14 mouse cellular contexts compared by ENCODE assay signal in genomic region chr16:33370836-33371235, GRCm38 (mm10). TPM values are rescaled to one million over a fixed set of nuclear protein-coding genes. Genes with fewer than 3 reads are reported as not detected.
A peak's percentile ranks its signal among the peaks of the same experiment; 100 is the strongest.
DNase-seq lines count a peak whose midpoint lies in the region; ATAC-seq and TF ChIP-seq lines count a peak whose summit lies in the region.
"Had no signal": no experiment of that assay in that cellular context is flagged by ENCODE, and none has a peak within 500 bp of the region (broad histone marks: within the 10 kb centered on the region; RNA-seq: fewer than 3 reads in every experiment).

No protein-coding gene starts in this region.

- no peak for TF ChIP-seq CTCF in liver, postnatal 0 days (IDR thresholded peaks at IDR 0.05; ENCODE audit: low read depth)
- no peak for TF ChIP-seq CTCF in cerebellum, adult 2 months (IDR thresholded peaks at IDR 0.05; ENCODE audit: borderline replicate concordance, insufficient read depth, low read depth, low read length)

- no peak for DNase-seq in liver, postnatal 0 days
- peak; percentile 78 for DNase-seq in ES-CJ7 (ENCODE audit: low read depth, low spot score)
- DNase-seq in thymus, postnatal 36 days: peak; percentile 24 to 35
- DNase-seq in cerebellum, adult 11 months: no peak
- DNase-seq in lung, postnatal 10 days: no peak
- no peak for DNase-seq in cerebellum, adult 2 months
- DNase-seq: cerebellum, postnatal 10 days had no signal

- 0 out of 2 replicates have a peak, but pooled peaks have one; percentile 21 for ATAC-seq in liver, embryonic 12.5 days
- no peak for ATAC-seq in liver, postnatal 0 days
- peak; percentile 93 for ATAC-seq in inflammation-experienced regulatory T-cells, adult 6 months
- ATAC-seq: forebrain, embryonic 15.5 days; midbrain, embryonic 13.5 days had no signal

- H3K4me1 ChIP-seq in liver, embryonic 12.5 days: no peaks in the 10 kb centered on the region
- no peaks in the 10 kb centered on the region for H3K4me1 ChIP-seq in liver, postnatal 0 days (ENCODE audit: insufficient read depth)
- no peaks in the 10 kb centered on the region for H3K4me1 ChIP-seq in cerebellum, adult 2 months (ENCODE audit: control insufficient read depth, insufficient read depth, low read length)
- H3K4me1 ChIP-seq: embryonic facial prominence, embryonic 12.5 days; forebrain, embryonic 15.5 days; midbrain, embryonic 13.5 days had no signal

- no peak overlapping the region for H3K9ac ChIP-seq in liver, embryonic 12.5 days
- H3K9ac ChIP-seq in liver, postnatal 0 days (replicated peaks): no peak overlapping the region
- H3K9ac ChIP-seq: embryonic facial prominence, embryonic 12.5 days; forebrain, embryonic 15.5 days; midbrain, embryonic 13.5 days had no signal

- TF ChIP-seq EP300 in liver, postnatal 0 days (IDR thresholded peaks at IDR 0.05; ENCODE audit: low read depth): no peak

- no peak overlapping the region for H3K4me2 ChIP-seq in liver, embryonic 12.5 days
- no peak overlapping the region for H3K4me2 ChIP-seq in liver, postnatal 0 days (ENCODE audit: low read depth, low read length)
- H3K4me2 ChIP-seq: embryonic facial prominence, embryonic 12.5 days; forebrain, embryonic 15.5 days; midbrain, embryonic 13.5 days had no signal

- 34% methylated on average over 6 of the region's 6 CpGs for WGBS in liver, embryonic 12.5 days (ENCODE audit: insufficient replicate concordance)
- 30% methylated on average over 6 of the region's 6 CpGs for WGBS in liver, postnatal 0 days (ENCODE audit: insufficient replicate concordance)
- WGBS in cerebellum, adult 2 months: 73% methylated on average over 6 of the region's 6 CpGs

- H3K36me3 ChIP-seq in liver, embryonic 12.5 days: no peaks in the 10 kb centered on the region
- no peaks in the 10 kb centered on the region for H3K36me3 ChIP-seq in liver, postnatal 0 days (replicated peaks; ENCODE audit: insufficient read depth, low read length)
- H3K36me3 ChIP-seq: embryonic facial prominence, embryonic 12.5 days; forebrain, embryonic 15.5 days; hindbrain, embryonic 10.5 days; midbrain, embryonic 13.5 days had no signal

- no peak overlapping the region for H3K27ac ChIP-seq in liver, embryonic 12.5 days
- no peak overlapping the region for H3K27ac ChIP-seq in liver, postnatal 0 days (ENCODE audit: low read depth)
- no peak overlapping the region for H3K27ac ChIP-seq in cerebellum, adult 2 months (ENCODE audit: insufficient read depth, low read length)
- H3K27ac ChIP-seq: embryonic facial prominence, embryonic 12.5 days; forebrain, embryonic 15.5 days; hindbrain, embryonic 10.5 days; midbrain, embryonic 13.5 days had no signal

- TF ChIP-seq POLR2A in cerebellum, adult 2 months (IDR thresholded peaks at IDR 0.05; ENCODE audit: borderline replicate concordance, insufficient read depth, low read length): no peak

- no peaks in the 10 kb centered on the region for H3K27me3 ChIP-seq in liver, embryonic 12.5 days (replicated peaks)
- no peaks in the 10 kb centered on the region for H3K27me3 ChIP-seq in liver, postnatal 0 days (ENCODE audit: insufficient read depth, low read length)
- no peaks in the 10 kb centered on the region for H3K27me3 ChIP-seq in cerebellum, adult 2 months (ENCODE audit: control insufficient read depth, insufficient read depth, low read length)
- H3K27me3 ChIP-seq: embryonic facial prominence, embryonic 12.5 days; forebrain, embryonic 15.5 days; midbrain, embryonic 13.5 days had no signal

- H3K4me3 ChIP-seq in liver, embryonic 12.5 days: no peak overlapping the region
- no peak overlapping the region for H3K4me3 ChIP-seq in liver, postnatal 0 days (ENCODE audit: low read depth, low read length)
- no peak overlapping the region for H3K4me3 ChIP-seq in cerebellum, adult 2 months (replicated peaks; ENCODE audit: insufficient read depth, low read depth, low read length)
- H3K4me3 ChIP-seq: embryonic facial prominence, embryonic 12.5 days; forebrain, embryonic 15.5 days; hindbrain, embryonic 10.5 days; midbrain, embryonic 13.5 days; myocyte had no signal

- no peaks in the 10 kb centered on the region for H3K9me3 ChIP-seq in liver, embryonic 12.5 days (replicated peaks)
- H3K9me3 ChIP-seq in liver, postnatal 0 days (ENCODE audit: low read length): no peaks in the 10 kb centered on the region
- H3K9me3 ChIP-seq: embryonic facial prominence, embryonic 12.5 days; forebrain, embryonic 15.5 days; hindbrain, embryonic 10.5 days; midbrain, embryonic 13.5 days had no signal

RNA-seq across cellular contexts. Expression of gene Zfp148, which starts 9.8 kb away (rescaled TPM):
- 22.3 and 23.6 TPM in 2 replicates for polyA plus RNA-seq in liver, embryonic 12.5 days (2016; fragmentation: Nextera tagmentation; extraction: Ambion mirVana)
- polyA plus RNA-seq in liver, postnatal 0 days (2015; fragmentation: Nextera tagmentation; extraction: Ambion mirVana): 11.7 and 13.2 TPM in 2 replicates
- polyA plus RNA-seq in inflammation-experienced regulatory T-cells, adult 6 months (2017; shearing (Covaris generic)): 10 to 100 TPM; 45.9 to 50.1 (median 46.0) TPM
- 26.9 and 27.5 TPM in 2 replicates for polyA plus RNA-seq in cerebellum, adult 2 months (2012; rRNA removed)

Comparison
In these comparisons a context has a peak if more than half of its experiments do, and no peak if none do; other contexts are left out.
1. DNase-seq: peak in ES-CJ7 (single experiment) and thymus, postnatal 36 days (2 of 2); none in liver, postnatal 0 days (single experiment), cerebellum, adult 11 months (single experiment), lung, postnatal 10 days (single experiment) and cerebellum, adult 2 months (0 of 2).